Mouse (Mus musculus) limb, embryonic 14.5 days (tissue): ENCODE data around the gene Timm22. TPM values are rescaled to one million over a fixed set of nuclear protein-coding genes. Genes with fewer than 3 reads are reported as not detected.

Experiments
- ATAC-seq: fragments of 200-750 bp; cut with Nextera tagmentation; 2 replicates; pipeline ENCODE4 v1.8.0; 2017; ENCODE audit warnings: low read depth, moderate number of reproducible peaks, moderate TSS enrichment; ENCODE audit not compliant: low FRiP score
- DNase-seq: peaks from one replicate; pipeline ENCODE4 v3.0.0-alpha.2; 2015; ENCODE audit warnings: low spot score
- H3K27ac ChIP-seq: fragments of 300-500 bp; sonication (generic); replicated peaks from 2 replicates; pipeline ENCODE4 v1.5.1; 2014; ENCODE audit warnings: low read depth, mild to moderate bottlenecking, low read length, moderate library complexity, mixed read lengths
- H3K27me3 ChIP-seq: fragments of 300-500 bp; sonication (generic); 2 replicates; pipeline ENCODE4 v1.6.1; 2014; ENCODE audit warnings: low read length, mixed read lengths; ENCODE audit not compliant: control insufficient read depth, insufficient read depth
- H3K36me3 ChIP-seq: fragments of 300-500 bp; sonication (generic); 2 replicates; pipeline ENCODE4 v1.6.1; 2014; ENCODE audit warnings: mild to moderate bottlenecking, low read length, moderate library complexity, mixed read lengths; ENCODE audit not compliant: control insufficient read depth, insufficient read depth
- H3K4me1 ChIP-seq: fragments of 300-500 bp; sonication (generic); 2 replicates; pipeline ENCODE4 v1.6.1; 2014; ENCODE audit warnings: antibody characterized with exemption, low read length, mixed read lengths; ENCODE audit not compliant: control insufficient read depth, insufficient read depth
- H3K4me2 ChIP-seq: fragments of 300-500 bp; sonication (generic); replicated peaks from 2 replicates; pipeline ENCODE4 v1.6.1; 2014; ENCODE audit warnings: low read depth, mild to moderate bottlenecking, low read length, moderate library complexity; ENCODE audit not compliant: severe bottlenecking
- H3K4me3 ChIP-seq: fragments of 300-500 bp; sonication (generic); replicated peaks from 2 replicates; pipeline ENCODE4 v1.5.1; 2014; ENCODE audit warnings: low read length
- H3K9ac ChIP-seq: fragments of 300-500 bp; sonication (generic); 2 replicates; pipeline ENCODE4 v1.6.1; 2014; ENCODE audit warnings: mild to moderate bottlenecking, low read depth, low read length, moderate library complexity; ENCODE audit not compliant: severe bottlenecking
- H3K9me3 ChIP-seq: fragments of 300-500 bp; sonication (generic); 2 replicates; pipeline ENCODE4 v1.6.1; 2016; ENCODE audit warnings: low read length; ENCODE audit not compliant: control insufficient read depth
- POLR2A ChIP-seq: fragments of 200-500 bp; IDR thresholded peaks from 2 replicates; pipeline ENCODE4 v1.8.0; 2012; ENCODE audit warnings: inconsistent platforms, mild to moderate bottlenecking, moderate library complexity, borderline replicate concordance; ENCODE audit not compliant: insufficient read depth, insufficient read length; ENCODE audit errors: extremely low read depth
- WGBS: fragments of 180-500 bp; shearing (Covaris S2); extraction: QIAGEN DNeasy Blood & Tissue Kit; methylation state at CpG from one replicate; pipeline ENCODE4 v1.1.7; 2014; 5-methylcytosine and 5-hydroxymethylcytosine counted together
- polyA plus RNA-seq, 2 experiments: library from polyadenylated mRNA; depleted of rRNA in 1 of 2; stranded (reverse) in 1 of 2; unstranded in 1 of 2; fragments of >200 nt; fragmentation: Nextera tagmentation in 1 of 2; extraction: Ambion mirVana in 1 of 2; gene quantifications; 2 replicates each; pipeline versions ENCODE4 v1.2.1 to v1.2.3; 2012 to 2014

The Timm22 gene
- polyA plus RNA-seq, 2 experiments = 38.5 to 125 TPM

GRCm38 (mm10) chr11:76363178-76363577 is 43.6 kb upstream of the Timm22 start:
- Histone ChIP-seq H3K9ac (no peak overlapping the region), H3K27me3 (no peaks in the 10 kb centered on the region), H3K36me3 (0 out of 2 replicates have a peak, but pooled peaks cover 7% of the 10 kb centered on the region), H3K4me1 (peaks cover 33% of the 10 kb centered on the region), H3K27ac (no peak overlapping the region), H3K9me3 (no peaks in the 10 kb centered on the region), H3K4me3 (no peak overlapping the region), H3K4me2 (no peak overlapping the region)
- TF ChIP-seq POLR2A = no peak
- peak; percentile 45 for ATAC-seq
- WGBS = 16% methylated on average over 6 of the region's 6 CpGs
- DNase-seq = no peak

DNA sequence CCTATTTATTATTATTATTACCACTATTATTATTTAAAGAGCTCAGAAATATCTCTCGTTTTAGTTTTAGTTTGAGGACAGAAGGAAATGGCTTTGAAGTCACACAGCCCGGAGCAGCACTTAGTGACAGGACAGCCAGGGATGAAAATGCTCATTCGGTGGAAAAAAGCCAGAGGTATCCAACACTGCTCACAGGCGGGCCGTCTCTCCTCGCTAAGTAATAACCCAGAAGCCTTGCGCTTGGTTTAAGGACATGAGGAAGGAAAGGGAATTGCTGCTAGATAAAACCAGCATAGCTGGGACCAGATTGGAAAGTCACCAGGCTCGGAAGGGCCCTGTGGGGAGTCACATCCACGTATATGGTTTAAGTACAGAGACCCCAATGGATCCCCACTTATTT is 43.1 kb upstream of the Timm22 start:
- no peaks in the 10 kb centered on the region for H3K27me3 ChIP-seq
- peaks cover 30% of the 10 kb centered on the region for H3K4me1 ChIP-seq
- TF ChIP-seq POLR2A = no peak
- no peak overlapping the region for H3K9ac ChIP-seq
- no peak overlapping the region for H3K27ac ChIP-seq
- H3K4me2 ChIP-seq = no peak overlapping the region
- DNase-seq = no peak
- 0 out of 2 replicates have a peak, but pooled peaks cover 7% of the 10 kb centered on the region for H3K36me3 ChIP-seq
- no peak for ATAC-seq
- 10% methylated on average over 9 of the region's 9 CpGs for WGBS
- no peak overlapping the region for H3K4me3 ChIP-seq
- H3K9me3 ChIP-seq = no peaks in the 10 kb centered on the region

DNA sequence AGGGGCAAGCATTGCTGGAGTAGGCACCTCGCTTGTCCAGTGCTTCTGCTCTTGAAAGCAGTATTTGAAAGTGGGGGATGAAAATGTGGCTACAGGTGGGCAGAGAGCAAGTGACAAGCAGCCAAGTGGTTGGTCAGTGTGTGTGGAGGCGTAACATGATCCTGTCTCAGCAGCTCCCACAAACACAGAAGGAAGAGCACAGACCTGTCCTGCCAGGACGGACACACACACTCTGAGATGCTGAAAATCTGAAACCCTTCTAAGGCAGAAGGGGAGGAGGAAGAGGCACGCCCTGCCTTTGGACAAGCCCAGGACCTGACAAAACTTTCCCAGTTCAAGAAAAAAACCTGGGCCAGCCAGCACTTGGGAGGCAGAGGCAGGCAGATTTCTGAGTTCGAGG is 42.7 kb upstream of the Timm22 start:
- no peak for TF ChIP-seq POLR2A
- H3K9me3 ChIP-seq = no peaks in the 10 kb centered on the region
- ATAC-seq = no peak
- 0 out of 2 replicates have a peak, but pooled peaks cover 7% of the 10 kb centered on the region for H3K36me3 ChIP-seq
- H3K4me1 ChIP-seq = peaks cover 27% of the 10 kb centered on the region
- H3K4me2 ChIP-seq = no peak overlapping the region
- H3K27ac ChIP-seq = no peak overlapping the region
- no peak for DNase-seq
- WGBS = 64% methylated on average over 5 of the region's 5 CpGs
- H3K4me3 ChIP-seq = no peak overlapping the region
- H3K9ac ChIP-seq = no peak overlapping the region
- no peaks in the 10 kb centered on the region for H3K27me3 ChIP-seq

DNA sequence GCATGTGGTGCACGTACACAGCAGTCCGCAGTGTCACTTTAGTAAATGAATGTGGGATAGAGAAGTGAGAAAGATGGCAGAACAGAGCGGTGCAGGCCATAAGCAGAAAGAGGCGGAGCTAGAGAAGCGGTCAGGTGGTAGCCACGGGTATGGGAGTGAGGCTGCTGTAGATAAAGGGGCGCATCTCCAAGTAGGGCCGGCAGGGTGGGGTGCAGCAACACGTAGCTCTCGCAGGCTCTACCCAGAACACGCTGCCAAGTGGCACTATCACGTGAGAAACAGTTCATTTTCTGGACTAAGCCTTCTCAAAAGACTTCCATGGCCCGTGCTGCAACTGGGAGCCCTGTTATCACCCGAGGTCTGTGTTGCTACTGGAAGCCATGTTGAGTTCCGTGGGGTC is 40.0 kb upstream of the Timm22 start:
- Histone ChIP-seq H3K9me3 (no peaks in the 10 kb centered on the region), H3K27ac (no peak overlapping the region), H3K36me3 (0 out of 2 replicates have a peak, but pooled peaks cover 7% of the 10 kb centered on the region), H3K4me3 (no peak overlapping the region), H3K9ac (no peak overlapping the region), H3K4me2 (no peak overlapping the region), H3K4me1 (peaks cover 17% of the 10 kb centered on the region), H3K27me3 (no peaks in the 10 kb centered on the region)
- TF ChIP-seq POLR2A = no peak
- DNase-seq = no peak
- no peak for ATAC-seq
- 85% methylated on average over 15 of the region's 15 CpGs for WGBS

DNA sequence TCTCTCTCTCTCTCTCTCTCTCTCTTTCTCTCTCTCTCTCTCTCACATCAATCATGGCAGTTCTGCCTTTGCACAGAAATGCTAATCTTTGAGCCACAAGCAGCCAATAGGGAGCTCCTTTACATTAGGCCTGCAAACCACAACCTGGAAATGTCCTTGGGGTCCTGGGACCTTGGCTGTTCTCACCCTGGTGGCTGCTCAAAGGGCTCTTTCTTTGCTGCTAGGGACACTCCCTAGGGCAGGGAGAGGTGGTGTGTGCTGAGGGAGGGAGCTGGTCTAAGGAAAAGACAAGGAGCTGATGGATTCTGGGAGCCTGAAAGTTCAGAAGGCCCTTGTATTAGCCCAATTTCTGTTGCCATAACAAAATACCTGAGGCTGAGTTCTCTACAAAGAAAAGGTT is 36.3 kb upstream of the Timm22 start:
- H3K4me1 ChIP-seq = peaks cover 40% of the 10 kb centered on the region
- H3K36me3 ChIP-seq = no peaks in the 10 kb centered on the region
- no peak for TF ChIP-seq POLR2A
- H3K27me3 ChIP-seq = no peaks in the 10 kb centered on the region
- ATAC-seq (no peak), DNase-seq (no peak)
- H3K27ac ChIP-seq = no peak overlapping the region
- no peaks in the 10 kb centered on the region for H3K9me3 ChIP-seq
- no peak overlapping the region for H3K9ac ChIP-seq
- H3K4me3 ChIP-seq = no peak overlapping the region
- no peak overlapping the region for H3K4me2 ChIP-seq

DNA sequence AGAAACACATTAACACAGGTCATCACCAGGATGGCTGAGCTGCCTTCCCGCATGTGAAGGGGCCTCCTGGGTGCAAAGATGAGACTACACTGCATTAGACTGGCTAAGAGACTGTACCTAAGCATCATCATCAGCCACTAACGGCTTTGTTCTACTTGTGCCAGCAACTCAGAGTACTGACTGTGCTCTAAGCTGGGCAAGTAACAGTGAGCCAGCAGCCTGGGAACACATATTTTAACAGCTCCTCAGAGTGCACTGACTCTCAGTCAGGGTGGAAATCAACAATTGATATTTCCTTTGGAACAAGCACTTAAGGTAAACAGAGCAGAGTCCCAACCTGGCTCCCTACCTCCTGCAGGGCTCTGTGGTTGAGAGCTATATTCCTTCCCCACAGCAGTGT is 34.6 kb upstream of the Timm22 start:
- no peak overlapping the region for H3K4me3 ChIP-seq
- no peak overlapping the region for H3K27ac ChIP-seq
- 51% methylated on average over 2 of the region's 2 CpGs for WGBS
- H3K9ac ChIP-seq = no peak overlapping the region
- peaks cover 47% of the 10 kb centered on the region for H3K4me1 ChIP-seq
- no peaks in the 10 kb centered on the region for H3K36me3 ChIP-seq
- no peaks in the 10 kb centered on the region for H3K27me3 ChIP-seq
- H3K4me2 ChIP-seq = no peak overlapping the region
- H3K9me3 ChIP-seq = no peaks in the 10 kb centered on the region
- ATAC-seq (no peak), DNase-seq (no peak)
- TF ChIP-seq POLR2A = no peak
